Mouse (Mus musculus) stomach, postnatal 0 days (tissue): ENCODE results near the gene Cers6. TPM values are rescaled to one million over a fixed set of nuclear protein-coding genes. Genes with fewer than 3 reads are reported as not detected.

Experiments
- ATAC-seq: fragments of 200-750 bp; cut with Nextera tagmentation; 2 replicates; pipeline ENCODE4 v1.8.0; 2017; ENCODE audit not compliant: low FRiP score, low TSS enrichment
- DNase-seq: peaks from one replicate; pipeline ENCODE4 v3.0.0-alpha.2; 2016; ENCODE audit warnings: low spot score
- H3K27ac ChIP-seq: fragments of 300-500 bp; sonication (generic); replicated peaks from 2 replicates; pipeline ENCODE4 v1.5.1; 2014; ENCODE audit warnings: mild to moderate bottlenecking, control low read depth
- H3K27me3 ChIP-seq: fragments of 300-500 bp; sonication (generic); 2 replicates; pipeline ENCODE4 v1.6.1; 2014; ENCODE audit warnings: low read length; ENCODE audit not compliant: control insufficient read depth, insufficient read depth
- H3K36me3 ChIP-seq: fragments of 300-500 bp; sonication (generic); 2 replicates; pipeline ENCODE4 v1.6.1; 2014; ENCODE audit warnings: low read length, mixed read lengths; ENCODE audit not compliant: control insufficient read depth, insufficient read depth
- H3K4me1 ChIP-seq: fragments of 300-500 bp; sonication (generic); replicated peaks from 2 replicates; pipeline ENCODE4 v1.6.1; 2014; ENCODE audit warnings: antibody characterized with exemption; ENCODE audit not compliant: control insufficient read depth, insufficient read depth
- H3K4me2 ChIP-seq: fragments of 300-500 bp; sonication (generic); replicated peaks from 2 replicates; pipeline ENCODE4 v1.6.1; 2014; ENCODE audit warnings: low read depth, mild to moderate bottlenecking, control low read depth, moderate library complexity
- H3K4me3 ChIP-seq: fragments of 300-500 bp; sonication (generic); 2 replicates; pipeline ENCODE4 v1.5.1; 2014; ENCODE audit warnings: low read depth, low read length, control low read depth
- H3K9ac ChIP-seq: fragments of 300-500 bp; sonication (generic); 2 replicates; pipeline ENCODE4 v1.6.1; 2014; ENCODE audit warnings: mild to moderate bottlenecking, low read length, control low read depth, mixed read lengths
- H3K9me3 ChIP-seq: fragments of 300-500 bp; sonication (generic); 2 replicates; pipeline ENCODE4 v1.6.1; 2016; ENCODE audit warnings: low read length; ENCODE audit not compliant: control insufficient read depth
- CTCF ChIP-seq: IDR thresholded peaks from 2 replicates; pipeline ENCODE4 v1.5.1; 2016; ENCODE audit warnings: antibody characterized with exemption, low read depth, mild to moderate bottlenecking, moderate library complexity
- EP300 ChIP-seq: optimal IDR thresholded peaks from 2 replicates; pipeline ENCODE3; 2016; ENCODE audit warnings: antibody characterized with exemption
- WGBS: fragments of 180-500 bp; shearing (Covaris S2); extraction: QIAGEN DNeasy Blood & Tissue Kit; methylation state at CpG from one replicate; pipeline ENCODE4 v1.1.7; 2014; 5-methylcytosine and 5-hydroxymethylcytosine counted together
- polyA plus RNA-seq: library from polyadenylated mRNA; unstranded; fragments of >200 nt; fragmentation: Nextera tagmentation; extraction: Ambion mirVana; gene quantifications from 2 replicates; pipeline ENCODE4 v1.2.1, GENCODE M21; 2015

Cers6 gene
- polyA plus RNA-seq, 1 experiment from 2014 or later: 8.0 TPM

DNA sequence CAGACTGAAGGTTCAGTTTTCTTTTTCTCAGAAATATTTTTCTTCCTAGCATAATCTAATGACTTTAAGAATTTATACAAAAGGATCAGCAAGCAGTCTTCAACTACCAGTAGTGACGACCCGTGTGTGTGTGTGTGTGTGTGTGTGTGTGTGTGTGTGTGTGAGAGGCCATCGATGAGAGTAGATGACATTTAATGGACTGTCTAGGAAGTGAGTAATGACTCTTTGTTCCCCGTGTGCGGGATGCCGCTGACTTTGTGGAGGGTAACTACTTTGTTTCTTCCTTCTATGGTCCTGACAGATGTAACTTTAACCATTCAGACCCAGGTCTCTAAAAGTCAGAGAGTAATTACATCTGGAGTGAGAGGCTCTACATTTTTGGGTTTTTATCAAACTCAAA, 2.3 kb downstream of the Cers6 start:
- WGBS: 12% methylated on average over 6 of the region's 6 CpGs
- DNase-seq: no peak
- H3K9ac ChIP-seq: no peak overlapping the region

DNA sequence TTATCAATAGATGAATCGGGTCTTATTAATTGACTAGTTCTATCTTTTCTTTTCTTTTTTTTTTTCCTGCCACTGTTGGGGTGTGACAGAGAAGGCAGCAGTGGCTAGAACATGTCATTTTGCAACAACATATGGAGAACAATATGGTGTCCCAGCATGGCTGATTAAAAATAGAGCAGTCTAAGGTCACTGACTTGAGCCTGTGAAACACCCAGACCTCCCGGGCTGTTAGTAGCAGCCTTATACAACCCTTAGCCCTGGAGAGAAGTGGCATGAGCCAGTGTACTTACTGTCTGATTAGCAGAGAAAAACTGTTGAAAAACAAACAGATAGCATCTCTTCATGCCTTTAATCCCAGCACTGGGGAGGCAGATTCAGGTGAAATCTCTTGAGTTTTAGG, 3.1 kb downstream of the Cers6 start:
- H3K9me3 ChIP-seq: no peaks in the 10 kb centered on the region
- no peaks in the 10 kb centered on the region for H3K27me3 ChIP-seq
- no peak overlapping the region for H3K27ac ChIP-seq
- no peak overlapping the region for H3K4me2 ChIP-seq
- no peak for DNase-seq
- peaks cover 2% of the 10 kb centered on the region; the same call in 1 of the 2 replicates for H3K4me1 ChIP-seq
- H3K36me3 ChIP-seq: no peaks in the 10 kb centered on the region
- no peak for ATAC-seq
- H3K4me3 ChIP-seq: no peak overlapping the region
- H3K9ac ChIP-seq: no peak overlapping the region
- WGBS: 84% methylated on average over 2 of the region's 2 CpGs
- TF ChIP-seq EP300: no peak
- TF ChIP-seq CTCF: no peak

More for the DNA sequence above, 2.3 kb downstream of the Cers6 start:
- H3K4me3 ChIP-seq: no peak overlapping the region
- H3K36me3 ChIP-seq: no peaks in the 10 kb centered on the region
- no peaks in the 10 kb centered on the region for H3K27me3 ChIP-seq
- H3K4me2 ChIP-seq: peak overlapping the region; percentile 15; the same call in 1 of the 2 replicates
- no peaks in the 10 kb centered on the region for H3K9me3 ChIP-seq
- peaks cover 2% of the 10 kb centered on the region; the same call in 1 of the 2 replicates for H3K4me1 ChIP-seq
- ATAC-seq: no peak
- no peak overlapping the region for H3K27ac ChIP-seq
- TF ChIP-seq EP300 (no peak), CTCF (no peak)

DNA sequence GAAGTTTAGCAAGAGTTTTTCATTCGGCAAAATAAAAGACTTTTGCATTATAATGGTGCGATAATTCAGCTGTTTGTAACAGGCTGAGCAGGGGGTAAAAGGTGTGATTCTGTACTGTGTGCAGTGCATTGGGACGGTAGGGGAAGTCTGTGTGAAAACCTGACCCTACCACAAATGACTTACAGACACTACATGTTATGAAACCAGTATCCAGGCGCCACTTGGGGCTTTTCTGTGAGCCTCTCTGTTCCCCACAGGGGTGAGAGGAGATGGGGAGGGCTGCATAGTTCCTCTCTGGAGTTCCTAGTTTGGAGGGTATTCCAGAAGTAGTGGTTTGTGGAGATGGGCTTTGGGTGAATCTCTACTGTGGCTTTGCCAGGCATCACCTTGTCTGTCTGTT, 5.9 kb downstream of the Cers6 start:
- Histone ChIP-seq H3K9ac (no peak overlapping the region), H3K9me3 (no peaks in the 10 kb centered on the region), H3K4me1 (peaks cover 2% of the 10 kb centered on the region; the same call in 1 of the 2 replicates), H3K4me3 (no peak overlapping the region), H3K36me3 (no peaks in the 10 kb centered on the region), H3K4me2 (no peak overlapping the region), H3K27ac (no peak overlapping the region), H3K27me3 (no peaks in the 10 kb centered on the region)
- ATAC-seq (no peak), DNase-seq (no peak)
- 74% methylated on average over 4 of the region's 4 CpGs for WGBS
- no peak for TF ChIP-seq CTCF
- no peak for TF ChIP-seq EP300

DNA sequence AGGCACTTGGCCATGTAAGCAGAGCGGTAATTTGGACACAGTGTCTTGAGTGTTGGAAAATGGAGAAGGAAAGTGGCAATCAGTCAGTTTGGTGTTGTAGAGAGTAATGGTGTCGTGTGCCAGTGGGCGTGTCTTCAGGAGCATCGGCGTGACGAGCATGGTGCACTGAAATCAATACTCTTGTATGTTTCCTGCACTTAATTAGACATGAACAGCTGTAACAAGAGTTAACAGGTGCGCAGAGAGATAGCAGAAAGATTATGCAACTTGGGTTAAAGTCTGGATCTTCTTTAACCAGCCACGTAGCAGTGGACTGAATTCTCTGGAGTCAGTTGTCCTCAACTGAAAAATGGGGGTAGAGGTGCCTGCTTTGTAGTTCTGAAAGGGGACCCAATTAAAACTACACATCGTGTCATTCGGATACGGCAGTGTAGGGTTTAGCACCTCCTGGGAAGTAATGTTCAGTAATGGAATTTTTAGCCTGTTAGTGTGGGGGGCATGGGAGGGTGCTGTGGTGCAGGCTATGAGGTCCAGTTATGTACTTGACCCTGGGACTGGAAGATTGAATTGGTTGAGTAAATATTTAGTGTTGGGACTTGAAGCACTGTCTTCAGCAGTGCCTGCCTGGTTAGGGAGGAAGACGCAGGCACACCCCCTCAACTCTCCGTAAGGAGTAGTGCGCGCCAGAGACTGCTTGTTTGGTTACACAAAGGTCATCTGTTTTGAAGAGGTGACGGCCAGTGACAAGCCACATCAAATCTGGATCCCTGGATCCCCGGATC, 9.9 kb downstream of the Cers6 start:
- TF ChIP-seq CTCF (no peak), EP300 (no peak)
- H3K27ac ChIP-seq: no peak overlapping the region
- no peak overlapping the region for H3K4me3 ChIP-seq
- H3K4me2 ChIP-seq: no peak overlapping the region
- no peak overlapping the region for H3K9ac ChIP-seq
- 68% methylated on average over 17 of the region's 17 CpGs for WGBS
- no peak for ATAC-seq
- no peaks in the 10 kb centered on the region for H3K27me3 ChIP-seq
- no peaks in the 10 kb centered on the region for H3K4me1 ChIP-seq
- no peak for DNase-seq
- H3K36me3 ChIP-seq: no peaks in the 10 kb centered on the region
- H3K9me3 ChIP-seq: no peaks in the 10 kb centered on the region

DNA sequence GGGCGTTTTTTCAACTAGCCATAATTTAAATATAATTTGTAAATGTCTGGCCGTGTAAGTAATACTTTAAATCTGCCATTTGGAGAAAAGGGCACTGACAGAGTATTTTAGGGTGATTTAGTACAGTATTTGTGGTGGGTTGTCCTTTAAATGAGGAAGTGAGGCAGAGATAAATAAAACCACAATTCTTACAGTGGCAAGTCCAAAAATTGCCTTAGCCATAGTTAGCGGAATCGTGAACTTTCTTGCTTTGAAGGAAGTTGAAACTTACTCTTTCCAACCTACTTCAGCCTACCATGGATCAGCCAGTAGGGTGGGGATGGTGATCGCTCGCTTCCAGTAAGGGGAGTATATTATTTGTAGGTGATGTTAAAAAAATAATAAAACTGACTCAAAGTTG, 11.8 kb downstream of the Cers6 start:
- Histone ChIP-seq H3K36me3 (no peaks in the 10 kb centered on the region), H3K4me1 (0 out of 2 replicates have a peak, but pooled peaks cover 2% of the 10 kb centered on the region), H3K27me3 (no peaks in the 10 kb centered on the region), H3K4me3 (no peak overlapping the region), H3K4me2 (no peak overlapping the region), H3K9me3 (no peaks in the 10 kb centered on the region), H3K9ac (no peak overlapping the region), H3K27ac (no peak overlapping the region)
- TF ChIP-seq EP300 (no peak), CTCF (no peak)
- DNase-seq (no peak), ATAC-seq (no peak)
- 76% methylated on average over 6 of the region's 6 CpGs for WGBS
